Mouse (Mus musculus): Measurements from ENCODE around the gene Srm. TPM values are rescaled to one million over a fixed set of nuclear protein-coding genes. Genes with fewer than 3 reads are reported as not detected.

The Srm gene
- 71.2 and 75.2 TPM in 2 replicates for polyA plus RNA-seq (2015; fragmentation: Nextera tagmentation; extraction: Ambion mirVana)

- H3K4me1 ChIP-seq (ENCODE audit: insufficient read depth), result peaks cover 14% of the 10 kb centered on the region
- no peaks in the 10 kb centered on the region for H3K9me3 ChIP-seq (ENCODE audit: low read length)
- under 1% methylated on average over 40 of the region's 50 CpGs for WGBS (ENCODE audit: insufficient replicate concordance)
- DNase-seq, result peak; percentile 97
- peak; percentile 99 for ATAC-seq
- peak within 1 kb of the TSS; percentile 75 for H3K27ac ChIP-seq (ENCODE audit: low read depth)
- H3K27me3 ChIP-seq (ENCODE audit: insufficient read depth, low read length), result no peaks in the 10 kb centered on the region
- peak within 1 kb of the TSS; percentile 81 for H3K9ac ChIP-seq (replicated peaks)
- peak within 1 kb of the TSS; percentile 98 for H3K4me2 ChIP-seq (ENCODE audit: low read depth, low read length)
- H3K36me3 ChIP-seq (replicated peaks; ENCODE audit: insufficient read depth, low read length), result peaks cover 17% of the 10 kb centered on the region
- H3K4me3 ChIP-seq (ENCODE audit: low read depth, low read length), result peak within 1 kb of the TSS; percentile 92
- TF ChIP-seq EP300 (IDR thresholded peaks at IDR 0.05; ENCODE audit: low read depth) (0 out of 2 replicates have a peak, but pooled peaks have one; percentile 24), CTCF (IDR thresholded peaks at IDR 0.05; ENCODE audit: low read depth) (no peak)
Observed at GRCm38 (mm10) chr4:148591171-148591630, at the start of gene Srm. Srm (plus strand) TSS chr4:148591503.

GRCm38 (mm10) chr4:148549106-148549505 lies 42.2 kb upstream of the Srm start:
- no peak overlapping the region for H3K4me2 ChIP-seq (ENCODE audit: low read depth, low read length)
- H3K36me3 ChIP-seq (replicated peaks; ENCODE audit: insufficient read depth, low read length), result peaks cover 75% of the 10 kb centered on the region
- 77% methylated on average over 4 of the region's 4 CpGs for WGBS (ENCODE audit: insufficient replicate concordance)
- no peak overlapping the region for H3K4me3 ChIP-seq (ENCODE audit: low read depth, low read length)
- H3K9me3 ChIP-seq (ENCODE audit: low read length), result no peaks in the 10 kb centered on the region
- TF ChIP-seq EP300 (IDR thresholded peaks at IDR 0.05; ENCODE audit: low read depth) (no peak), CTCF (IDR thresholded peaks at IDR 0.05; ENCODE audit: low read depth) (no peak)
- no peak overlapping the region for H3K9ac ChIP-seq (replicated peaks)
- no peaks in the 10 kb centered on the region for H3K27me3 ChIP-seq (ENCODE audit: insufficient read depth, low read length)
- ATAC-seq (no peak), DNase-seq (no peak)
- no peak overlapping the region for H3K27ac ChIP-seq (ENCODE audit: low read depth)
- no peaks in the 10 kb centered on the region for H3K4me1 ChIP-seq (ENCODE audit: insufficient read depth)

DNA sequence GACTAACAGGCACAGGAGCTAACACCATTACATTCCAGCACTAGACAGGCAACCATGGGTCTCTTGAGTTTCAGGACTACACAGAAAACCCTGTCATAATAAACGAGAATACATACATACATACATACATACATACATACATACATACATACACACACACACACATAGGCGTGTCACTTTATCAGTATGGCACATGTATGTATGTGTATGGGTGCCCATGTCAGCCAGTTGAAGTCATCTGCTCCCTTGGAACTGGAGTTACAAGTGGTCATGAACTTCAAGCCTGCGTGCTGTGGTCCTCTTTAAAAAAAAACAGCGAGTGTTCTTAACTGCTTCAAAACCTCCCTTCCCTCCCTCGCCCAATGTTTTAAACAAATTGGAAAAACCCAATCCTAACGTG lies 33.5 kb upstream of the Srm start:
- Histone ChIP-seq H3K36me3 (replicated peaks; ENCODE audit: insufficient read depth, low read length) (peaks cover 49% of the 10 kb centered on the region), H3K9ac (replicated peaks) (peak overlapping the region; percentile 86), H3K4me2 (ENCODE audit: low read depth, low read length) (peak overlapping the region; percentile 88), H3K4me1 (ENCODE audit: insufficient read depth) (peaks cover 13% of the 10 kb centered on the region), H3K27ac (ENCODE audit: low read depth) (no peak overlapping the region), H3K4me3 (ENCODE audit: low read depth, low read length) (peak overlapping the region; percentile 83), H3K27me3 (ENCODE audit: insufficient read depth, low read length) (no peaks in the 10 kb centered on the region), H3K9me3 (ENCODE audit: low read length) (no peaks in the 10 kb centered on the region)
- WGBS (ENCODE audit: insufficient replicate concordance), result 25% methylated on average over 6 of the region's 6 CpGs
- ATAC-seq (no peak), DNase-seq (no peak)
- no peak for TF ChIP-seq CTCF (IDR thresholded peaks at IDR 0.05; ENCODE audit: low read depth)

DNA sequence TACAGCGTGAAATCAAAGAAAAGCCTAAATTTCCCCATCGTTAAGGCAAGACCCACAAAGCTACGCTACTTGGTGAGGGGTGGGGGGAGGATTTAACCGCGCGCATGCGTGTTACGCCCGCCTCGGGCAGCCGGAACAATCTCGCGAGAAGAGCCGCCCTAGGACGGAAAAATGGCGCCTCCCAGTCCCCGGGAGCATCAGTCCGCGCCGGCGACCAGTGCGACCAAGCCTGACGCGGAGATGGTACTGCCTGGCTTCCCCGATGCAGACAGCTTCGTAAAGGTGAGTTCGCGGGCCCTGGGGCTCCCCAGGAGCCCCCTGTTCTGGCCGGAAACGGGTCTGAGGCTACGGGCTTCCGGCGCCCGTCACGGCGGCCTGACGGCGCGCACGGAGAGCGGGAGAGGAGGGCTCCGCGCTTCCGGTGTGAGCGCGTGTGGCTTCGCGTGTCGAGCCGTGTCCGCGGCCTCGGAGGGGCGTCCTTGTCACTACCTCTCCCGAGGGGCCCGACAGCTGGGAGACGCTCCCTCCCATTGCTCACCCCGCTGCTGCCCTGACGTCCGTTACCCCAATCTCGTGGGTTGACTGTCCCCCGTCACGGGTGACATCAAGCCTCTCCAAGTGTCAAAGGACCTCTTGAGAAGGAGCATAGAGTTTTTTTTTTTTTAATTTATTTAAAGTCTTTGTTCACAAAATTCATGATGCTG lies 32.9 kb upstream of the Srm start, which contains the start of gene Exosc10:
TSS of gene Exosc10 (plus strand) at position 133 of the 704 bp plus-strand sequence.
- Histone ChIP-seq H3K4me1 (ENCODE audit: insufficient read depth) (peaks cover 13% of the 10 kb centered on the region), H3K27me3 (ENCODE audit: insufficient read depth, low read length) (no peaks in the 10 kb centered on the region), H3K4me2 (ENCODE audit: low read depth, low read length) (peak within 1 kb of the TSS; percentile 88), H3K36me3 (replicated peaks; ENCODE audit: insufficient read depth, low read length) (peaks cover 49% of the 10 kb centered on the region), H3K4me3 (ENCODE audit: low read depth, low read length) (peak within 1 kb of the TSS; percentile 83), H3K9me3 (ENCODE audit: low read length) (no peaks in the 10 kb centered on the region), H3K27ac (ENCODE audit: low read depth) (peak within 1 kb of the TSS; percentile 85), H3K9ac (replicated peaks) (peak within 1 kb of the TSS; percentile 86)
- TF ChIP-seq EP300 (IDR thresholded peaks at IDR 0.05; ENCODE audit: low read depth) (no peak), CTCF (IDR thresholded peaks at IDR 0.05; ENCODE audit: low read depth) (no peak)
- peak; percentile 91 for DNase-seq
- WGBS (ENCODE audit: insufficient replicate concordance), result under 1% methylated on average over 60 of the region's 63 CpGs
- peak; percentile 96 for ATAC-seq

GRCm38 (mm10) chr4:148562676-148563075 lies 28.6 kb upstream of the Srm start:
- H3K27me3 ChIP-seq (ENCODE audit: insufficient read depth, low read length), result no peaks in the 10 kb centered on the region
- H3K36me3 ChIP-seq (replicated peaks; ENCODE audit: insufficient read depth, low read length), result peaks cover 67% of the 10 kb centered on the region
- H3K9ac ChIP-seq (replicated peaks), result no peak overlapping the region
- ATAC-seq (no peak), DNase-seq (no peak)
- H3K27ac ChIP-seq (ENCODE audit: low read depth), result no peak overlapping the region
- WGBS (ENCODE audit: insufficient replicate concordance), result 92% methylated on average over 17 of the region's 17 CpGs
- H3K4me3 ChIP-seq (ENCODE audit: low read depth, low read length), result no peak overlapping the region
- peaks cover 12% of the 10 kb centered on the region for H3K4me1 ChIP-seq (ENCODE audit: insufficient read depth)
- no peak overlapping the region for H3K4me2 ChIP-seq (ENCODE audit: low read depth, low read length)
- no peaks in the 10 kb centered on the region for H3K9me3 ChIP-seq (ENCODE audit: low read length)
- TF ChIP-seq CTCF (IDR thresholded peaks at IDR 0.05; ENCODE audit: low read depth), result no peak
- TF ChIP-seq EP300 (IDR thresholded peaks at IDR 0.05; ENCODE audit: low read depth), result no peak

DNA sequence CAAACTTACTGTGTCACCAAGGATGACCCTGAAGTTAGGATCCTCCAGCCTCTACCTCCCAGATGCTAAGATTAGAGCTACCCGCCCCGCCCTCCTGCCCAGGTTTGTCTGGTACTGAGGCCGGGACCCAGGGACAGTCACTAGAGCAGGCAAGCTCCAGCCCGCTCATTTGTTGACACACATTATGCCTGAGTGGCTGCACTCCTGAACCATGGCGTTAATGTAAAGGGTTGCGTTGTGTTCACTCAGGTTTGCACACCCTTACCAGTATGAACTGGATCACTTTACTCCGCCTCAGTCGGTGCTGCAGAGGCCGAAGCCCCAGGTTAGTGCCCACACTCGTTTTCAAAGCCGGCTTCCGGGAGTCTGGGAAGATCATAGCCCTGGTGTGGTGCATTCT lies 27.7 kb upstream of the Srm start:
- WGBS (ENCODE audit: insufficient replicate concordance), result 89% methylated on average over 12 of the region's 12 CpGs
- ATAC-seq (no peak), DNase-seq (no peak)
- H3K36me3 ChIP-seq (replicated peaks; ENCODE audit: insufficient read depth, low read length), result peaks cover 73% of the 10 kb centered on the region
- H3K27me3 ChIP-seq (ENCODE audit: insufficient read depth, low read length), result no peaks in the 10 kb centered on the region
- no peak overlapping the region for H3K4me3 ChIP-seq (ENCODE audit: low read depth, low read length)
- TF ChIP-seq CTCF (IDR thresholded peaks at IDR 0.05; ENCODE audit: low read depth) (no peak), EP300 (IDR thresholded peaks at IDR 0.05; ENCODE audit: low read depth) (no peak)
- no peak overlapping the region for H3K4me2 ChIP-seq (ENCODE audit: low read depth, low read length)
- H3K9me3 ChIP-seq (ENCODE audit: low read length), result no peaks in the 10 kb centered on the region
- H3K9ac ChIP-seq (replicated peaks), result no peak overlapping the region
- peaks cover 8% of the 10 kb centered on the region for H3K4me1 ChIP-seq (ENCODE audit: insufficient read depth)
- no peak overlapping the region for H3K27ac ChIP-seq (ENCODE audit: low read depth)
